Mouse (Mus musculus): ENCODE results near the gene Muc13.

Muc13 gene

GRCm38 (mm10) chr16:33793846-33794791, at the start of gene Muc13:
Gene Muc13, plus strand, starts transcription at chr16:33794037.
- no peak for DNase-seq (ENCODE audit: low spot score)

- peak; percentile 61 for DNase-seq (ENCODE audit: low spot score)
Measured at GRCm38 (mm10) chr16:33744622-33745419, 49.0 kb upstream of the Muc13 start.

GRCm38 (mm10) chr16:33745457-33745856, 48.4 kb upstream of the Muc13 start:
- DNase-seq (ENCODE audit: low spot score): no peak

GRCm38 (mm10) chr16:33746074-33746676, 47.7 kb upstream of the Muc13 start:
- DNase-seq (ENCODE audit: low spot score): no peak

DNA sequence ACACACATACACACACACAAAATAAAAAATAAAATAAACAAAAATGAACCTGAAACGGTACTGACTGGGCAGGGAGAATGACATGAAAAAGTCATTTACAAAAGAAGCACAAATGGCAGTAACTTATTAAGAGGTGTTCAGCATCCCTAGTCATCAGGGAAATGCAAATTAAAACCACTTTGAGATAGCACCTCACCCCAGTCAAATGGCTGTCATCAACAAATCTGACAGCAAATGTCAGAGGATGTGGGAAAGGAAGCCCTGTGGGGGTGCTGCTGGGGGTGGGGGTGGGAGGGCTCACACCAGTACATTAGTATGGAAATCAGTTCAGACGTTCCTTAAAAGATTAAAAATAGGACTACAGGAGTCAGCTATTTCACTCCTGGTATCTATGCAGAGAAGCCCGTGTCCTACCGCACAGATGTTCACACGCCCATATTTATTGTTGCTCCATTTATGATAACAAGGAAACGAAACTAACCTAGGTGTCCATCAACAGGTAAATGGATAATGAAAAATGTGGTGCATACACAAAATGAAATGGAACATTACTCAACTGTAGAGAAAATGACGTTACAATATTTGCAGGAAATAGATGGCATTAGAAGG, 46.4 kb upstream of the Muc13 start:
- DNase-seq (ENCODE audit: low spot score): no peak

DNA sequence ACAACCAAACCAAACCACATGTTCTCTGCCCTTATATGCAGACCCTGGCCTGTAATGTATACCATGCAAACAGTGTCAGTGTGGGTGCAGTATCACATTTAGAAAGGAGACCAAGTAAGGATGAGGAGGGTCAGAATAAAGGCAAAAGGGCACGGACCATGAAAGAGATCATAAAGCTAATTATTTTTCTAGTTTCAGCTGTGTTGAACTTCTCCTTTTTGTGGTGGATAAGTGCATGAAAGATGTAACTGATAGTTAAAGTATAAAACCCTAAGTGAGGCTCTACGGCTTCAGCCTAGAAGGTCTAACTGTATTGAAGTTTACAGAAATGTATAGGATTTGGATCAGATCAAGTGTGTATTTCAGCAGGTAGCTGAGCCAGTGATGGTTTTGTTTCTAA, 45.8 kb upstream of the Muc13 start:
- DNase-seq (ENCODE audit: low spot score): no peak

GRCm38 (mm10) chr16:33751152-33751551, 42.7 kb upstream of the Muc13 start:
- no peak for DNase-seq (ENCODE audit: low spot score)

DNA sequence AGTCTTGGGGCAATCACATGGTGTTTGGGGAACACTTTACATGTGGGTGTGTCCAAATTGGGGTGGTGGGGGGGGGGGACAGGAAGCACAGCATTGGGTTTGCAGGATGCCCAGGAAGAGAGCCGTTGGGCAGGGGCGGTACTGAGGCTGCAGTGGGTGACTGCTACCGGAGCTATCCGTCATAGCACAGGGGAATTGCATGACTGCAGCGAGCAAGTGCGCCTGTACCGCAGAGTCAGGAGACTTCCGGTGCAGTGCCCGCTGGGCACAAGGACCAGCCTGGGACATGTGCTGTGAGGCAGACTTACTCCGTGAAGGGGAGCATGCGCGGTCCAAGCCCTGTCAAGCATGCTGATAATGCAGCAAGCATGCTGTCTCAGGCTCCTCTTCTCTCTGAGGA, 42.2 kb upstream of the Muc13 start:
- no peak for DNase-seq (ENCODE audit: low spot score)

DNA sequence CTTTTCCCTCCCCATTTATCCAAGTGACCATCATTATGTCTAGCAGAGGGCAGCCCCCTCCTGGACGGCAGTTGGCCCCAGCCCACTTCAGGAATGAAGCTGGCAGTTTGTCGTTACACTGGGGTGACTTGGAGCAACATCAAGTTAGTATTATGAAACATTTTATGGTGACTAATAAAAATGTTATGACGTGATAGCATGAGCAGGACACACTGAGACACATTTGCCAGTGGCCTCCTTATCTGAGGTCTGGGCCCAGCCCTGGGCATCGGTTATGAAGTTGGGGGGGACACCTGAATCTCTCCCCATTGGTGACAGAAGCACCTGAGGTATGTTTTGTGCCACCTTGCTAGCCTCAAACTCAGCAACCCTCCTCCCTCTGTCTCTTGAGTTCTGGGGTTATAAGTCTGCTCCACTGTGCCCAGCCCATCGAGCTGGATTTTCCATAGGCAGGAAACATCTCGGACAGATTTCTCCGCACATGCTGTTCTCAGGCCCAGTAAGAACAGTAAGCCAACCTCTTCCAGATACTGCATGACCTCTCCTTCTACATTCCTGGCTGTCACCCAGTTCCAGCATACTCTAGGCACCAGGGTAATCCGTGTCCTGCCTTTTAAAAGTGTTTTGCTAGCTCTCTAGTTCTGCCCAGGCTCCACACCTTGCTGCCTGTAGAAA, 40.8 kb upstream of the Muc13 start:
- DNase-seq (ENCODE audit: low spot score): peak; percentile 66

GRCm38 (mm10) chr16:33755293-33755692, 38.5 kb upstream of the Muc13 start:
- no peak for DNase-seq (ENCODE audit: low spot score)

GRCm38 (mm10) chr16:33755961-33756360, 37.9 kb upstream of the Muc13 start:
- no peak for DNase-seq (ENCODE audit: low spot score)

GRCm38 (mm10) chr16:33756396-33756795, 37.4 kb upstream of the Muc13 start:
- no peak for DNase-seq (ENCODE audit: low spot score)

- DNase-seq (ENCODE audit: low spot score): no peak
Measured at GRCm38 (mm10) chr16:33759207-33759606, 34.6 kb upstream of the Muc13 start.

DNA sequence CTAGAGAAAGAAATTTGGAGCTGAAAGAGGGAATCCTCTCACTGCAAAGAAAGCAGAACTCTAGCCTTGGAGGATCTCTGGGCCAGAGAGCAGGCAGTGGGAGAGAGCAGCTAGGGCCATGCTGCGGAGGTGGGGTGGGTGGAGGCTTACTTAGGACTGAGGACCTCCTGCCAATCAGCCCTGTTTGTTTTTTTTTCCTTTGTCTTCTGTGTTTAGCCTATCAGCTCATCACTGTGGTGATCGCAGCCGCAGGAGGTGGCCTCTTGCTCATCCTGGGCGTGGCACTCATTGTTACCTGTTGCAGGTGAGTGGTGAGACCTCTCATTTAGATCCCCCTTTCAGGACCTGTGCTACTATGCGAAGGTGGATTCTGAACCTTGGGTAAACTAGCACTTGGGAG, 33.3 kb upstream of the Muc13 start:
- DNase-seq (ENCODE audit: low spot score): no peak

GRCm38 (mm10) chr16:33760996-33761395, 32.8 kb upstream of the Muc13 start:
- no peak for DNase-seq (ENCODE audit: low spot score)

- DNase-seq (ENCODE audit: low spot score): no peak
Measured at GRCm38 (mm10) chr16:33764501-33765193, 29.2 kb upstream of the Muc13 start.

GRCm38 (mm10) chr16:33765477-33765876, 28.4 kb upstream of the Muc13 start:
- no peak for DNase-seq (ENCODE audit: low spot score)

DNA sequence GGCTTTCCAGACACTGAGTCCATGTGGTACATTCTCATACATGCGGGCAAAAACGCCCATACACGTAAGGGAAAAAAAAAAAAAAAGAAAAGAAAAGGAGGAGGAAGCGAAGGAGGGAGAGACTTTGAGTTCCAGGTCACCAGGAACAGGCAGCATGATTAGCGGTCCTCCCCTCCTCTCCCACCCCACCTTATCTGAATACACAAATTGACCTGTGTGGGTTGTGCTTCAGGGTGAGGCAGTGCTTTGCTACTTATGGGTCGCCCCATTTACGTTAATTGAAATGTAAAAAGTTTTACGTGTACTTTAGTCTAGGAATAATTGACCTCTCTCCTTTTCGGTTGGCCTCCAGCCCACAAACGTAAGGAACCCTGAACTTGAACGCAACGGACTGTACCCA, 27.5 kb upstream of the Muc13 start:
- no peak for DNase-seq (ENCODE audit: low spot score)

- no peak for DNase-seq (ENCODE audit: low spot score)
Measured at GRCm38 (mm10) chr16:33766757-33767156, 27.1 kb upstream of the Muc13 start.

DNA sequence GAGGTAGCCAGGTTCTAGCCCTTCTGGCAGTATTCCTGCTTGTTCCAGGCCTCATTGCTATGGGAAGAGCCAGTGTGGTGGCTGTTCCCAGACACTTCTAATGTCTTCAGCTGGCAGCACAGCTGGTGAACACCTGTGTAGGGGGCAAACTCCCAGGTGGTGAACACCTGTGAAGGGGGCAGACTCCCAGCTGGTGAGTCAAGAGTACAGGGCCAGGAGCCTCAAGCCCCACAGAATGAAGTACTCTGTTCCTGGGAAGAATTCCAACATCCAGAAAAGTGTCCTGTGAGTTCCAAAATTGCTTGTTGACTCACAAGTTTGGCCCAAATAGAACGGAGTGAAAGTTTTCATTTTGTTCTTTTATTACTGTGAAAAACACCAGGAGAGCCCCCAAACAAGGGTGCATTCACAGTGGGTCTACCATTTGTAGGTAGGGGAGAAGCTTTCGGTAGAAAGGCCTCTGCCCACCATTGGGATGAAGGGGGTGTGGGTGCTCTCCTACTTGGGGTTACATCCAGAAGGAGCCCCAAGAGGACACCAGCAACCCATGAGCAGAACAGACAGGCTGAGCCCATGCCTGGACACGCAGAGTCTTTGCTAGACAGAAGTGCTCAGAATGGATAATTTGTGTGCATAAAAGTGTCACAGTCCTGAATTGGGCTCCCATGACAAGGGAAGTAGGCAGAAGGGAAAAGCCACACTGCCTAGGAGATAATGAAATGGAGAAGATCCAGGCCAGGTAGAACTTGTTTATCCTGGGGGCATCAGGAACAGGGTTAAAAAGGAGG, 25.2 kb upstream of the Muc13 start:
- DNase-seq (ENCODE audit: low spot score): peak; percentile 83
